Mouse (Mus musculus): ENCODE measurements around the gene Bdkrb1. TPM values are rescaled to one million over a fixed set of nuclear protein-coding genes. Genes with fewer than 3 reads are reported as not detected.

The Bdkrb1 gene
- 0.60 TPM in 1 of 2 replicates, not detected in the other for polyA plus RNA-seq (2011; ENCODE audit: insufficient read length, low read depth, missing spikeins)

DNA sequence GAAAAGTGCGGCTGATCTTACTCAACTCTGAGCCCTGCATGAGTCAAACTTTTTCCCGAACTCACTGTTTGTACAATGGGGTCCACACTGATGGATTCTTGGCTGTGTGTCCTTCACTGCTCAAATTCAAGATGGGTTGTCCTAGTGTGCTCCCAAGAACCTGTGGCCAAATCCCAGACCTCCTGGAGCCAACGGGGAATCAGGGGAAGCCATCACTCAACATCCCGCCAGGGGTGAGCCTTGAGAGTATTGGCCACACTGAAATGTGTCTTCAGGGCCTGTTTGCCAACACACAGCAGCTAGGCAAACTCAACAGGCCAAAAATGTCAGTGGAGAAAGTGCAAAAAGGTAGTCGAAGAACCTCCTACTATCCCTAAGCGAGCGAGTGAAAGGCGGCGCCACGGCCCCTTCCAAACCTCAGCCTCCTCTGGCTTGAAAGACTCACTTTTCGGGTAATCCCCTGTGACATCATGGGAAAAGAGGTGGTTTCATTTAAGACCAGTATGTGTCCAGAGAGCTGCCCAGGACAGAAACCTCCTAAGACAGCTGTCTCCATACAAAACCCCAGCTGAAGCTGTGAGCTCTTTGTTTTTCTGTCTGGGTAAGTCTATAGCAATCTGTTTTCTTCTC lies at the start of gene Bdkrb1:
Gene Bdkrb1, plus strand, starts transcription at position 505 of the 630 bp plus-strand sequence.
- H3K27ac ChIP-seq (ENCODE audit: insufficient read depth, low read length): peak within 1 kb of the TSS; percentile 41; the same call in 1 of the 2 replicates
- H3K4me3 ChIP-seq (ENCODE audit: insufficient read depth, low read length): no peak within 1 kb of the TSS
- H3K4me1 ChIP-seq (ENCODE audit: control insufficient read depth, insufficient read depth, low read length): no peaks in the 10 kb centered on the region
- TF ChIP-seq CTCF (IDR thresholded peaks at IDR 0.05; ENCODE audit: borderline replicate concordance, insufficient read depth, low read length): no peak
- TF ChIP-seq POLR2A (IDR thresholded peaks at IDR 0.05; ENCODE audit: low read depth, low read length): no peak

DNA sequence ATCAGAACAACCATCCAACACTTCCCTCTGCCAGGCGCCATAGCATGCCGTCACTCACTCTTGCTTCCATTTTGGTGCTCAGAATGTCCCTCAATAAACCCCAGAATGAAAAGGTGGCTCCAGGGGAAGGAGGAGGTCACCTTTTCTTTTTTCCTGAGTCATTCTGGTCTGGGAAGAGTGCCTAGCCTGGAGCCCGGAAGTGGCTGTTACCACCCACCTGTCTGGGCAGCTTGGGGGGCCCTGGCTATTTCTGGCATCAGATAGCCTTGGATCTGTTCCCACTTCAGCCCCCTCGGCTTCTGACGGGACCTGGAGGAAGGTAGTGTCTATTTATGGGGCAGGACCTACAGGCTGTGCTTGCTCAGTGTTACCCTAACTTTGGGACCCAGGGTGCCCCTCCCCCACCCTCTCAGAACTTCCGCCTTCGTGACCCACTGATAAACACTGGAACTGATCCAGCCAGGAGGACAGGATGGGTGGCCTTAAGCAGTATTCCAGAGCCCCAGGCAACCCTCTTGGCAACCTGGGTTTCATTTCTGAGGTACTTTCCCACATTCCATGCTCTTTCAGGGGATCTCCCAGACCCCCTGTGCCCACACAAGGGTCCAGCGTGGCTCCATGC lies 48.6 kb upstream of the Bdkrb1 start:
- H3K4me3 ChIP-seq (ENCODE audit: insufficient read depth, low read length): no peak overlapping the region
- H3K4me1 ChIP-seq (ENCODE audit: control insufficient read depth, insufficient read depth, low read length): peaks cover 13% of the 10 kb centered on the region
- TF ChIP-seq CTCF (IDR thresholded peaks at IDR 0.05; ENCODE audit: borderline replicate concordance, insufficient read depth, low read length) (no peak), POLR2A (IDR thresholded peaks at IDR 0.05; ENCODE audit: low read depth, low read length) (no peak)
- H3K27ac ChIP-seq (ENCODE audit: insufficient read depth, low read length): no peak overlapping the region

DNA sequence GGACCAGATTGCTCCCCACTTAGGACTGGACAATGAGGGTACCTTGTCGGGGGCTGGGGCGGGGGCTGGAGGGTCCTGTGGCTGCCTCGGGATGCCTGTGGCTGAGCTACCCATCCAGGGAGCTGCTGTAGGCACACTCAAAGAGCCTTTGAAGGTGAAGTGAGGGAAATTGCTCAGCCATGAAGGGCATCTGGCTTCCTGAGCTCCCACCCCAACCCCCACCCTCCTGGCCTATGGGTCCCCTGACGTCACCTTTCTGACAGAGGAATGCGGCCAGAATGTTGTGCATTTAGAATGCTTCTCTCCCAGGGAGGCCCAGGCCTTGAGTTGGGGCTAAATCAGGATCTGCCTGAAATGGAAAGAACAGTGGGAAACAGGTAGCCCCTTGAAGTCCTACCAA lies 47.7 kb upstream of the Bdkrb1 start:
- TF ChIP-seq CTCF (IDR thresholded peaks at IDR 0.05; ENCODE audit: borderline replicate concordance, insufficient read depth, low read length): no peak
- no peak for TF ChIP-seq POLR2A (IDR thresholded peaks at IDR 0.05; ENCODE audit: low read depth, low read length)
- Histone ChIP-seq H3K4me3 (ENCODE audit: insufficient read depth, low read length) (no peak overlapping the region), H3K4me1 (ENCODE audit: control insufficient read depth, insufficient read depth, low read length) (peaks cover 13% of the 10 kb centered on the region), H3K27ac (ENCODE audit: insufficient read depth, low read length) (no peak overlapping the region)

DNA sequence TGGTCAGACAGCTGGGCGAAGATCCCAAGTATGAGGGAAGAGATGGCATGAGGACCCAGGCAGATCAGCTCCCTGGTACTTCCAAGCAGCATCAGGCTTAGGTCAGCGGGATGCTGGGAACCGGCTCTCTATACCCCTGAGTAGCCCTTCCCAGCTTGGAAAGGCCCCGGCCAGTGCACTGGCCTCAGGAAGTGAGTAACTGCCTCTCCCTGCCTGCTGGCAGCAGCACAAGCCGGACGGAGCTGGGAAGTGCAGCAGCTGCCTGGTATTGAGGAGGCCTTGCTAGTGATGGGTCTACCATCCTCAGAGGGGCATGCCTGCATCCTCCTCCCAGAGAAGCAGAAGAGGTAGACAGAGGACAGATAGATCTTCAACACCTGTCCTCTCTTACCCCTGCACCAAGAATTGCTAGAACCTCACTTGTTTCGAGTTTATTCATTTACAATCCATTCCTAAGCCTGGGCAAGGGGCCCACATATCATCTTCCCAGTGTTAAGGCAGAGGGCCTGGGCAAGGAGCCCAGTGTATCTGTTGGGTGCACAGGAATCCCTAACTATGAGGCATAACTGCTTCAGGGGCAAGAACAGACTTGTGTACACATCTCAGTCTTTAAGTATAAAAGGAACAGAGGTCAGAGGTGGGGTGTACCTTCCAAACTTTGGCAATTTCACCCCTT lies 45.5 kb upstream of the Bdkrb1 start:
- peaks cover 7% of the 10 kb centered on the region for H3K4me1 ChIP-seq (ENCODE audit: control insufficient read depth, insufficient read depth, low read length)
- TF ChIP-seq CTCF (IDR thresholded peaks at IDR 0.05; ENCODE audit: borderline replicate concordance, insufficient read depth, low read length) (no peak), POLR2A (IDR thresholded peaks at IDR 0.05; ENCODE audit: low read depth, low read length) (no peak)
- H3K27ac ChIP-seq (ENCODE audit: insufficient read depth, low read length): peak overlapping the region; percentile 13; the same call in 1 of the 2 replicates
- H3K4me3 ChIP-seq (ENCODE audit: insufficient read depth, low read length): no peak overlapping the region

DNA sequence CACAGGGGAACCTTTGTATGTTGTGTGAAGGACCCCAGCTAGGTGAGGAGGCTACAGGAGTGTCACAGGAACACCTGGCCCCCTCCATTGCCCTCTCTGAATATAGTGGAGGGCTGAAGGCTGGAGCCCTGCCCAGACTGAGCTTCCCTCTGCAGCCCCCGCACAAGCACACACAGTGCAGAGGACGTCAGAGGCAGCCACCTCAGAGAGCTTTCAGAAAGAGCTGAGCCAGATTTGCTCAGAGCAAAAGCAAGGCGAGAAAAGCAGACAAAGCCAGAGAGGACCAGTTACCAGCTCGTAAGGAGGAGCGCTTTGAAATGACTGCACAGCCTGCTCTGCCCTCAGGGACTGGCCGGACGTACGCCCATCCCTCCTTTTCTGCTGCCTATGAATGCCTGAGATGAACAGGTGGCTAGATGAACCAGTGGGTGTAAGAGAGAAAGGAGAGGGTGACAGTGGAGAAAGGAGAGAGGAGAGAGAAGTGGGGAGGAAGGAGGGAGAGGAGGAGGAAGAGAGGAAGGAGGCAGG lies 41.8 kb upstream of the Bdkrb1 start:
- no peak overlapping the region for H3K4me3 ChIP-seq (ENCODE audit: insufficient read depth, low read length)
- H3K27ac ChIP-seq (ENCODE audit: insufficient read depth, low read length): no peak overlapping the region
- H3K4me1 ChIP-seq (ENCODE audit: control insufficient read depth, insufficient read depth, low read length): peaks cover 7% of the 10 kb centered on the region
- no peak for TF ChIP-seq POLR2A (IDR thresholded peaks at IDR 0.05; ENCODE audit: low read depth, low read length)
- no peak for TF ChIP-seq CTCF (IDR thresholded peaks at IDR 0.05; ENCODE audit: borderline replicate concordance, insufficient read depth, low read length)

DNA sequence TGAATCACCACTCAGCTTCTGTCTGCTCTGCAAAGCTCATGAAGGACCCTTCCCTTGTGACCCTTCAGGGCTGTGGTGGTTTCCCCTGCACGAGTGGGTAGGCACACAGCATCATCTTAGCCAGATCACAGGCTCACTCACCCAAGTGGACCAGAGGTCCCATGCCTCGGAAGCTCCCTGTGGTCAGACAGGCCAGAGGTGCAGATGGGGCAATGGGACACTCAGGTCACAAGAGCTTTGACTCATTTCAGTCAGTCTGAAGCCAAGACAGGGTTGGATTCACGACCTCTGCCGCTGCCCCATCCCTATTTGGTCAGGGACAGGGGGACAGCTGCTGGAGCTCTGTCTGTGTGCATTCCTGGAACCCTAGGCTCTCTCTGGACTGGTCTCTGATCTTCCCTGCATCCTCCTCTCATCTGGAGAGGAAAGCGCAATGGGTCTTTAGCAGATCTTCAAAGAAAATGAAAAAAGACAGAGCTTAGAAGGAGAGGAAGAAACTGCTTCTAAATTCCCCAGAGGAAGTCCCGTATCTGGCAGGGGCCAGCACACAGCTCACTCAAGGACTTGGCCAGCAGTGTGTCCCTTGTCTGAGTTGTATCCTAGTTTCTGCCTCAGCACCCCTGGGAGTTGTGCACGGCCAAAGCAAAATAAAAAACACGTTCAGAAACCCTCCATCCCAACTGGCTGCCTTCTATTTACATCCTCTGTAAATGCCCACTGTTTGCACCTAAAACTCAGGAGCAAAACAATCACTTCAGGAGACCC lies 40.6 kb upstream of the Bdkrb1 start:
- Histone ChIP-seq H3K4me1 (ENCODE audit: control insufficient read depth, insufficient read depth, low read length) (no peaks in the 10 kb centered on the region; the same call in 1 of the 2 replicates), H3K4me3 (ENCODE audit: insufficient read depth, low read length) (no peak overlapping the region), H3K27ac (ENCODE audit: insufficient read depth, low read length) (no peak overlapping the region)
- TF ChIP-seq CTCF (IDR thresholded peaks at IDR 0.05; ENCODE audit: borderline replicate concordance, insufficient read depth, low read length): no peak

DNA sequence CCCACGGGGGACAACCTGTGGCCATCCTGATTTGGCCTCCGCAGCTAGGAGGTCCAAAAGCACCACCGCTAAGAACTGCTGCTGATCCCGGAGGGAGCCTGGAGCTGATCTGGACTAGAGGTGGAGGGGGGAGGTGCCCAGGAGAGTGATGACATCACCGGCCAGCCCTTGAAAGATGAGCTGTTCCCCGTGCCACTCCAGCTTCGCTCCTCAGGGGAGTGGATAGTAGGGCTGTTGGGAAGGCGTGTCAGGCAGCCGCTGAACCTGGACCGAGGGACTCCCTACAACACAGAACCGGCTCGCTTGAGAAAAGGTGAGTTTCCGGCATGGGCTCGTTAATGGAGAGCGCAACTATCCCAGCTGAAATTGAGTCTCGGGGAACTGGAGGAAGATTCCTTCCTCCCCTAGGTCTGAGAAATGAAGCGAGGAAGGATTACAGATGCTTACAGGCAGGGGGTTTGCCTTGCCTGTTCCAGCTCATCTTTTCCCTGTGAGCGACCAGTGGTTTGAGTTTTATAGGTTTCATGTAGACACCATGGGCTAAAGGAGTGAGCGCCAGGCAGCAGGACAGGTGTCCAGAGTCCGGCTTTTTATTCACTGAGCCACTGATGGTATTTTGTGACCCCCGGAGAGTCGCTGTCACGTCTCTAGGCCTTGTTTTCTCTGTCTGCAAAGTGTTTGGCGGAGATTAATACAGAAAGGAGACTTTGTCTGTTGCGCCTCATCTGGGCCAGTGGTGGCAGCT lies 39.8 kb upstream of the Bdkrb1 start, which contains the start of gene Bdkrb2:
Gene Bdkrb2, plus strand, starts transcription at position 291 of the 745 bp plus-strand sequence.
- TF ChIP-seq POLR2A (IDR thresholded peaks at IDR 0.05; ENCODE audit: low read depth, low read length) (no peak), CTCF (IDR thresholded peaks at IDR 0.05; ENCODE audit: borderline replicate concordance, insufficient read depth, low read length) (no peak)

DNA sequence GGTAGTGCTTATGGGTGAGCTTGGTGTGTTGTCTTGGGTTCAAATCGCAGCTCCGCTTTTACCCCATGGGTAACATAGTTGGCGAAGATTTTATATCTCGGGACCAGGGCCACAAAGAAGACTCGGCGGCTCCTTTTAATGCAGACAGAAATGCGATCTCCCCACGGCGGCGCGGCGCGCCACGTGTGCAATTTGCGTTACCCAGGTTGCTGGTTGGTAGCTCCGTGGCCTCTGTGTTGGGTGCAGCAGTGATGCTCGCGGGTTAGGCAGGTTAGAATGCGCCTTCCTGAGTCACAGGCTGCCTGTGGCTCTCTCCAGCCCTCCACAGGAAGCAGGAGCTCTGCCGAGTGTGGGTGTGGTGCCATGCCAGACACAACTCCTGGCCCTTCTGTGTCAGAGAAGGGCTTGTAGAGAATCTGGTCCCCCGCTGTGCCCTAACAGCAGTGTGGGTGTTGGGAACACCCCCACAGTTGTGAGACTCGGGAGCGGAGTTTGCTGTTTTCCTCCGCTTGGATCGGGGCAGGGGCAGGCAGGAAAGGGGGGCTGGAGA lies 39.1 kb upstream of the Bdkrb1 start:
- Histone ChIP-seq H3K4me3 (ENCODE audit: insufficient read depth, low read length) (no peak overlapping the region), H3K4me1 (ENCODE audit: control insufficient read depth, insufficient read depth, low read length) (no peaks in the 10 kb centered on the region; the same call in 1 of the 2 replicates), H3K27ac (ENCODE audit: insufficient read depth, low read length) (no peak overlapping the region)
- no peak for TF ChIP-seq POLR2A (IDR thresholded peaks at IDR 0.05; ENCODE audit: low read depth, low read length)
- no peak for TF ChIP-seq CTCF (IDR thresholded peaks at IDR 0.05; ENCODE audit: borderline replicate concordance, insufficient read depth, low read length)

More for the DNA sequence above, 39.8 kb upstream of the Bdkrb1 start, which contains the start of gene Bdkrb2:
- Histone ChIP-seq H3K27ac (ENCODE audit: insufficient read depth, low read length) (no peak within 1 kb of the TSS), H3K4me1 (ENCODE audit: control insufficient read depth, insufficient read depth, low read length) (no peaks in the 10 kb centered on the region; the same call in 1 of the 2 replicates), H3K4me3 (ENCODE audit: insufficient read depth, low read length) (peak within 1 kb of the TSS; percentile 10; the same call in 1 of the 2 replicates)
